Mouse (Mus musculus) thymus, adult 18-20 months (tissue): Measurements from ENCODE around the gene Mlxipl.
A peak's percentile ranks its signal among the peaks of the same experiment; 100 is the strongest.
"Not testable (repeated sequence)": the region's sequence is repeated elsewhere in the genome, so short reads cannot be mapped to it uniquely, and the experiment has no call there.

Experiments
- DNase-seq, 2 experiments: peaks; one replicate each; pipeline ENCODE4 v3.0.0; 2022; ENCODE audit warnings: mixed read lengths in 2 of 2

Gene Mlxipl

DNA sequence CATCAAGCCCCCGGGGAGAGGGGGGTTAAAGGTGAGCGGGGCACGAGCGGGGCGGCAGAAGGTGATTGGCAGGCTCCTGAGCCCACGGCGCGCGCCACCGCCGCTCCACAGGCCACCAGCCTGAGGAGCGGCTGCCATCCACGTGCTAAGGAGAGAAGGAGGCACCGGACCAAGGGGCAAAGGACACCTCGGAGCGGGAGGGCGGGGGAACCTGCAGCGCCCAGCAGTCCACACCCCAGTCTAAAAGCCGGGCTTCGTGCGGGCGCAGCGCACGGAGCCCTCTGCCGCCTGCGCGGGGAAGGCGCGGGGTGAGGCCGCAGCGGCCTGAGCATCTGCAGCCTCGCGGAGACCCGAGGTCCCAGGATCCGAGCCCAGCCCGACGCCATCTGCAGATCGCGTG lies at the start of gene Mlxipl:
TSS of gene Mlxipl (plus strand) at position 238 of the 400 bp plus-strand sequence.
- no peak for DNase-seq

- DNase-seq: no peak
These were observed 49.6 kb upstream of the Mlxipl start for GRCm38 (mm10) chr5:135040059-135040458.

DNA sequence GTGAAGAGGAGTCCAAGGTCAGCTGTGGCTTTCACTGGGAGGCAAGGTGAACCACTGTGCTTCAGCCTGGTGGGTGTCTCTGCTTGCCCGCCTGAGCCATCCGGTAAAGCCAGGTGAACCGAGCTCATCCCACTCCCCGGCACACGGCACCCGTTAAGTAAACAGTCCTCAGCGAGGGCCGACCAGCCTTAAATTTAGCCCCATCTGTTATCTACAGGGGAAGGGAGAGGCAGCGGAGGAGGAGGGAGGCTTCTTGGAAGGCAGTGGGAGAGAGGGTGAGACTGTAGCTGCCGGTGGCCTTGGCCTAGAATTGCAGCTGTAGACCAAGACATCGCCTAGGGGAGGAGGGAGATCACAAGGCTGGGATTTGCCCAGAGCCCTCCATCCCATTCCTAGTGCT lies 48.9 kb upstream of the Mlxipl start:
- DNase-seq: no peak

- DNase-seq: no peak
These were observed 47.4 kb upstream of the Mlxipl start for GRCm38 (mm10) chr5:135042105-135042788.

- DNase-seq: no peak
These were observed 45.1 kb upstream of the Mlxipl start for GRCm38 (mm10) chr5:135044575-135044974.

DNA sequence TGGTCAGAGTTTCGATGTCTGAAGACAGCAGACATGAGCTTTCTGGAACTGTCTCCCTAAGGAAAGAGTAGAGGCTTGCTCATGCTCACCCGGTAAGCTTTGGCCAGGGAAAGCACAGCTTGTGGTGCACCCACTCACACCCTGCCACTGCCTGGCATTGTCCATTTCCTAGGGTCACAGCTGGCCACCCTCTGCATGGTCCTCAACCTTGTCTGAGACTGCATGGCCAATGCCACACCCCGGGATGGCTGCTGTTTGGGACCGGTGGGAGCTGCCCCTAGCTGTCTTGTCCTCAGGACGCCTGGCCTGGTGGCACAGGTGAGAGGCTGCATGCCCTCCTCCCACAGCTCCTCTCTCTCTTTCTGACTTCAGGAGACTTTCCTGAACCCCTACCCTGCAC lies 41.2 kb upstream of the Mlxipl start:
- DNase-seq: no peak

DNA sequence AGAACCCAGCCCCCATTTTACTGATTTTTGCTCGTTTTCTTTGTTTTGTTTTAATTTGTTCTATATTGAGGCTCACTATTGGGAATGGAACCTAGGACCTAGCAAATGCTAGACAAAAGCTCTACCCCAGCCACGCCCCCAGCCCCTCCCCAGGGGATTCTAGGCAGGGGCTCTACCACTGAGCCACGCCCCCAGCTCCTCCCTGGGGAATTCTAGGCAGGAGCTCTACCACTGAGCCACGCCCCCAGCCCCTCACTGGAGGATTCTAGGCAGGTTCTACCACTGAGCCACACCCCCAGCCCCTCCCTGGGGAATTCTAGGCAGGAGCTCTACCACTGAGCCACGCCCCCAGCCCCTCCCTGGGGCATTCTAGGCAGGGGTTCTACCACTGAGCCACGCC lies 40.4 kb upstream of the Mlxipl start:
- DNase-seq: not testable (repeated sequence)

- DNase-seq: no peak
These were observed 36.3 kb upstream of the Mlxipl start for GRCm38 (mm10) chr5:135053356-135053755.

DNA sequence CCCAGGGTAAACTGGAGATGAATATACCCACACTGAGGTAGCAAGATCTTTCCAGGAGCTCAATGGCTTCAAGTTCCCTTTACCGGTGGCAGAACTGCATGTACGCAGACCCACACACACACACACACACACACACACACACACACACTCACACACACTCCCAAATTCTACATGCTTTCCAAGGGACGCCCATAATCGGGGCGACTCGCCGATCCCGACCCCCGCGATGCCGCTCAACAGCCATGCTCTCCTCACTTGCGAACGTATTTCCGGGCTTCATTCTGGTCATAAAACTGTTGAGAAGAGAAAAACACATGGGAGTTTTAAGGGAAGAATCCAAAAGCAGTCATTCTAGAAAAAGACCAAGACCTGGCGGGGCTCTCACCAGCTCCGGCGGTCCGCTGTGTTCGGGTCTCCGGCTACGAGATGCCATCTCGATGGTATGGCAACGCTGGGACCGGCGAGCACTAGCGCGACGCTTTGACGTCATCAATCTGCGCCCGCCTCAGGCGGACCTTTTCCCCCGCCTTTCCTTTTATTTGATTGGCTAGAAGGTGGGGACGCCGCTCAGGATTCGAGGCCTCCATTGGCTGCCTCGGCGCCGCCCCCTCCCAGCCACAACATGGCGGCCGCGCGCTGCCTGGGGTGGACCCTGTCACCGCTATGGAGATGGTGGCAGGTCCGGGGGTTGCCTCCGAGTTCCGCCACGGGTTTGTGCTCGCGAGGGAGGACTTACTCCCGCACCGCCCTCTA lies 25.9 kb upstream of the Mlxipl start, which contains the start of gene Dnajc30:
TSS of gene Dnajc30 (plus strand) at position 574 of the 753 bp plus-strand sequence.
- DNase-seq: peak; percentile 92 to 94

DNA sequence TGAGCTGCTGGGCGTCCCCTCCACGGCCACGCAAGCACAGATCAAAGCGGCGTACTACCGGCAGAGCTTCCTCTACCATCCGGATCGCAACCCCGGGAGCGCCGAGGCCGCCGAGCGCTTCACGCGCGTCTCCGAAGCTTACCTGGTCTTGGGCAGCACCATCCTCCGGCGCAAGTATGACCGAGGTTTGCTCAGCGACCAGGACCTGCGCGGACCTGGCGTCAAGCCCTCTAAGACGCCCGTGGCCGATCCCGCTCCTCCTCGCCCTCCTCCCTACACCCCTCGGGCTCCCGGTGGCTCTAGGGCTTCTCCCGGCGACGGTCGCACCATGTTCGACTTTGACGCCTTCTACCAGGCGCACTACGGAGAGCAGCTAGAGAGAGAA lies 25.3 kb upstream of the Mlxipl start:
- DNase-seq: no peak

GRCm38 (mm10) chr5:135064909-135065446 lies 24.7 kb upstream of the Mlxipl start, which contains the start of gene Bud23:
Bud23 (minus strand) TSS chr5:135064959.
- not testable (repeated sequence) for DNase-seq

- DNase-seq: no peak
These were observed 23.7 kb upstream of the Mlxipl start for GRCm38 (mm10) chr5:135066008-135066407.

- DNase-seq: no peak
These were observed 19.2 kb upstream of the Mlxipl start for GRCm38 (mm10) chr5:135070448-135070847.

- no peak for DNase-seq
These were observed 17.6 kb upstream of the Mlxipl start for GRCm38 (mm10) chr5:135072061-135072460.

DNA sequence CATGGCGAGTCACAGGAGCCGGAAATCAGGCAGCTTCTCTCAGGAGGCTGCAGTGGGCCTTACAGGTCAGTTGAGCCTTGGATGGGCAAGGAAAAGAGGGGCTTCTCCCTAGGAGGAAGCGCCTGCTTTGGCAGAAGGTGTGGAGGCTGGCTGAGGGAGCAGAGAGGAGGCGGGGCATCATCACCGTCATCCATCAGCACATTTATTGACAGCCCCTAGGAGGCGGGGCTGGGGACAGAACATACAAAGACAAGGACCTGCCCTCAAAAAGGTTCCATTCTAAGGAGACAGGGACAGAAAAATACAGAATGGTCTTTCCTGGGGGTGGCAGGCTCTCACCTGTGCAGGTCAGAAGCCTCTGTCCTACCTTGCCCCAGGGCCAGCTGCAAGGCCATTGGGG lies 17.0 kb upstream of the Mlxipl start:
- DNase-seq: no peak

DNA sequence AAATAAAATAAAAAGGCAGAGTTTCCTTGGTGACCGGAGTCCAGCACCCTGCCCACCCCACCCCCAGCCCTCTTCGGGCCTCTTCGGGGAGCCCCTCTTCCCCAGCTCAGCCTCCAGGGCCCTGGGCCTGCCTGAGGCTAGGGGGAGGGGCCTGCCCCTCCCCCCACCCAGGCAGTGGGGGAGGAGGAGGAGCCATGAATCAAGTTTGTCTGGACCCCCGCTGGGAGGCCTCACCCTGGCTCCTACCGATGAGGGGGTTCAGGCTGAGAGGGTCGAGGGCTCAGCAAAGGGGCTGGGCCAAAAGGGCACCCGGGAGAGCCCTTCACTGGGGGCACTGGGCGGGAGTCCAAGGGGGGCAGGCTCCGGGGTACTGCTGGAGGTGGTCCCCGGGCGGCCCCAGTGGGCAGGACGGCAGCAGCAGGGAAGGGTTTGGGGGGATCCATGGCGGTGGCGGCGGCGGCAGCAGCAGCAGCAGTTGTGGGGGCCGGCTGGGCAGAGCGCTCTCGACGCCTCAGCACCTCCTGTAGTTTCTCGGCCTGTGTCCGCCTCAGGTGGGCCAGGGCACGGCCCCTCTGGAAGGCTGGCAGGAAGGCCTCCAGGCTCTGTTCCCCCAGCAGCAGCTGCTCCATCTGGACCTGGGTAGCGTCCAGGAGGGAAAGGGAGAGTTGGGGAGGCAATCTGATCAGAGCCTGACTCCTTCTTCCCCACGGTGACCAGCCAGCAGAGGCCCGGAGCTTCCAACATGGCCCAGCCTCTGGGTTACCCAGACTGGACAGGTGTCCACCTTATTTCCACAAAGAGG lies 16.1 kb upstream of the Mlxipl start:
- no peak for DNase-seq

- DNase-seq: no peak
These were observed 14.0 kb upstream of the Mlxipl start for GRCm38 (mm10) chr5:135075655-135076054.

- DNase-seq: no peak
These were observed 13.3 kb upstream of the Mlxipl start for GRCm38 (mm10) chr5:135076368-135076767.

GRCm38 (mm10) chr5:135076931-135077505 lies 12.7 kb upstream of the Mlxipl start:
- DNase-seq: no peak

- DNase-seq: peak; percentile 61 to 68
These were observed 11.9 kb upstream of the Mlxipl start, which contains the start of gene Vps37d for GRCm38 (mm10) chr5:135077564-135078481. Vps37d (minus strand) TSS chr5:135078266.

DNA sequence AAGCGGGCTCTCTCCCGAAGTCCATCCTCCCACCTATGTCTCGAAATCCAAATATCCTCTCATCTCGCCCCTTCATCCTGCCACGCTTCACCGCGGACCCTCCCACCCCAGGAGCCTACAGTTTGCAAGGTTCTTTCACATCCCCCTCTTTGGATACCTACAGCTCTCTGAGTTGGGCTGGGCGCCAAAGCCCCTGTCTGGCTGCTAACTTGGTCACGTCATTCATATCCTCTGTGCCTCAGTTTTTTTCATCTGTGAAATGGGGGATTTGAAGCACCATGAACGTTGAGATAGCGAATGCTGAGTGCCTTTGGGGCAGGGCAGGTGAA lies 11.2 kb upstream of the Mlxipl start:
- DNase-seq: no peak

GRCm38 (mm10) chr5:135079578-135079977 lies 10.1 kb upstream of the Mlxipl start:
- no peak for DNase-seq
